Mouse (Mus musculus) thymus, adult 2 months (tissue): ENCODE data around the gene Ints5. TPM values are rescaled to one million over a fixed set of nuclear protein-coding genes. Genes with fewer than 3 reads are reported as not detected.
"Not testable (repeated sequence)": the region's sequence is repeated elsewhere in the genome, so short reads cannot be mapped to it uniquely, and the experiment has no call there.

Experiments
- DNase-seq: peaks from one replicate; pipeline ENCODE4 v3.0.0; 2021
- H3K27ac ChIP-seq: fragments of 200-500 bp; 2 replicates; pipeline ENCODE4 v1.5.1; 2012; ENCODE audit warnings: low read length, control low read depth; ENCODE audit not compliant: control insufficient read depth, insufficient read depth
- H3K27me3 ChIP-seq: fragments of 200-500 bp; 2 replicates; pipeline ENCODE4 v1.6.1; 2012; ENCODE audit warnings: mild to moderate bottlenecking, low read length, moderate library complexity, mixed read lengths; ENCODE audit not compliant: control insufficient read depth, insufficient read depth
- H3K36me3 ChIP-seq: fragments of 200-500 bp; 2 replicates; pipeline ENCODE4 v1.6.1; 2012; ENCODE audit warnings: mild to moderate bottlenecking, low read length, moderate library complexity; ENCODE audit not compliant: control insufficient read depth, insufficient read depth
- H3K4me1 ChIP-seq: fragments of 200-500 bp; replicated peaks from 2 replicates; pipeline ENCODE4 v1.6.1; 2012; ENCODE audit warnings: low read length; ENCODE audit not compliant: control insufficient read depth, insufficient read depth
- H3K4me3 ChIP-seq: fragments of 200-500 bp; 2 replicates; pipeline ENCODE4 v1.5.1; 2012; ENCODE audit warnings: mild to moderate bottlenecking, low read length, control low read depth, moderate library complexity; ENCODE audit not compliant: control insufficient read depth, insufficient read depth
- CTCF ChIP-seq: fragments of 200-500 bp; IDR thresholded peaks from 2 replicates; pipeline ENCODE4 v1.5.1; 2012; ENCODE audit warnings: mild to moderate bottlenecking, control low read depth, low read length, moderate library complexity, borderline replicate concordance; ENCODE audit not compliant: control insufficient read depth, poor library complexity, insufficient read depth; ENCODE audit errors: extremely low read depth
- POLR2A ChIP-seq: fragments of 200-500 bp; IDR thresholded peaks from 2 replicates; pipeline ENCODE4 v1.6.1; 2012; ENCODE audit warnings: mild to moderate bottlenecking, low read length, control low read depth, moderate library complexity; ENCODE audit not compliant: control insufficient read depth, poor library complexity, insufficient read depth; ENCODE audit errors: extremely low read depth
- WGBS: fragments of 180-500 bp; shearing (Covaris S2); methylation state at CpG from one replicate; pipeline ENCODE4 v1.1.7; 2018; 5-methylcytosine and 5-hydroxymethylcytosine counted together
- polyA plus RNA-seq: library from polyadenylated mRNA; depleted of rRNA; stranded (reverse); fragments of >200 nt; gene quantifications from 2 replicates; pipeline ENCODE4 v1.2.3, GENCODE M21; 2012

Ints5 gene
- polyA plus RNA-seq, 1 experiment = 51.9 TPM

DNA sequence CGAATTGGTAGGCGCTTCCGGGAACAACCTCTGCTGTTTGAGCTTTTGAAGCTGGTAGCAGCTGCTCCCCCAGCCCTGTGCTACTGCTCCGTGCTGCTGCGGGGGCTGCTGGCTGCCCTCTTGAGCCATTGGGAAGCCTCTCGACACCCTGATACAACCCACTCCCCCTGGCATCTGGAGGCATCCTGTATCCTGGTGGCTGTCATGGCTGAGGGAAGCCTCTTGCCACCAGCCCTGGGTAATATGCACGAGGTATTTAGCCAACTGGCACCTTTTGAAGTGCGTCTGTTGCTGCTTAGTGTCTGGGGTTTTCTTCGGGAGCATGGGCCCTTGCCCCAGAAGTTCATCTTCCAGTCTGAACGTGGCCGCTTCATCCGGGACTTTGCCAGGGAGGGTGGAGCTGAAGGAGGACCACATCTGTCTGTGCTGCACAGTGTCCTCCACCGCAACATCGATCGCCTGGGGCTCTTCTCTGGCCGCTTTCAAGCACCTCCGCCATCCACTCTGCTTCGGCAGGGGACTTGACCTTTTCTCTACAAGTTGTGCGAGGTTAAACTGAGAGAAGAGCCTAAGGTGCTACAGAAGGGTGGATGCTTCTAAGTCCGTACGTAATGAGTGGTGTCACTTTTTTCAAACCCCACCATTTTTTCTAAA, 4.5 kb downstream of the Ints5 start:
- Histone ChIP-seq H3K4me3 (peak overlapping the region; percentile 81), H3K4me1 (peaks cover 13% of the 10 kb centered on the region)
- H3K27ac ChIP-seq, H3K36me3 ChIP-seq, H3K27me3 ChIP-seq: not testable (repeated sequence)
- TF ChIP-seq POLR2A = 0 out of 2 replicates have a peak, but pooled peaks have one; percentile 26
- DNase-seq = peak; percentile 22
- 47% methylated on average over 21 of the region's 21 CpGs for WGBS

- H3K27me3 ChIP-seq = no peaks in the 10 kb centered on the region
- DNase-seq = peak; percentile 94
- H3K27ac ChIP-seq = peak within 1 kb of the TSS; percentile 75
- WGBS = under 1% methylated on average over 53 of the region's 53 CpGs
- H3K4me1 ChIP-seq = peaks cover 13% of the 10 kb centered on the region
- peaks cover 8% of the 10 kb centered on the region for H3K36me3 ChIP-seq
- peak within 1 kb of the TSS; percentile 81 for H3K4me3 ChIP-seq
- no peak; the same call in none of the 2 replicates for TF ChIP-seq POLR2A
- 0 out of 2 replicates have a peak, but pooled peaks have one; percentile 31 for TF ChIP-seq CTCF
These were observed 5.2 kb downstream of the Ints5 start, which contains the start of gene Ganab for GRCm38 (mm10) chr19:8897865-8898495. Gene Ganab (plus strand): TSS chr19:8898071.

DNA sequence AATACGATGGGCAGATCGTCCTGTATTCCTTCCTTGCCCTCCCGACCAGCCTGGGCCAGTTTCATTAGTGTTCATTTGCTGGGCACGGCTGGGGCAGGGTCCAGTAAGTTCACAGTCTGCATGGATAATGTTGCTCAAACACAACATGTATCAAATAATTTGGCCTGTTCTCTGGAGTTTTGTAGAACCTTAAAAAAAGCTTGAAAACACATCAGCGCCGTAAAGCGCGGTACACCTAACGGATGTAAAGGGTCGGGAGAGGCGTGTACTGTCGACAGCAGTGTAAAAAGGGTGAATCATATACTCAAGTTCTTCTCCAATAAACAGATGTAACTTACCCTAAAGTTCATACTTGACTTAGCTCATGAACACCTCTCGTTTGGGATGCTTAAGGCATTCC, 5.8 kb downstream of the Ints5 start:
- TF ChIP-seq CTCF (no peak), POLR2A (no peak)
- Histone ChIP-seq H3K27ac (peak overlapping the region; percentile 75), H3K27me3 (no peaks in the 10 kb centered on the region), H3K4me3 (peak overlapping the region; percentile 81), H3K36me3 (peaks cover 14% of the 10 kb centered on the region), H3K4me1 (peaks cover 12% of the 10 kb centered on the region)
- 2% methylated on average over 13 of the region's 13 CpGs for WGBS
- no peak for DNase-seq

- no peak for DNase-seq
- Histone ChIP-seq H3K27ac (no peak overlapping the region), H3K27me3 (no peaks in the 10 kb centered on the region), H3K36me3 (peaks cover 17% of the 10 kb centered on the region), H3K4me3 (no peak overlapping the region), H3K4me1 (peaks cover 9% of the 10 kb centered on the region)
- TF ChIP-seq CTCF = no peak
- no peak for TF ChIP-seq POLR2A
- 59% methylated on average over 3 of the region's 3 CpGs for WGBS
These were observed 6.3 kb downstream of the Ints5 start for GRCm38 (mm10) chr19:8899079-8899478.

GRCm38 (mm10) chr19:8903412-8903811, 10.6 kb downstream of the Ints5 start:
- no peaks in the 10 kb centered on the region for H3K4me1 ChIP-seq
- H3K27me3 ChIP-seq = no peaks in the 10 kb centered on the region
- H3K36me3 ChIP-seq = peaks cover 55% of the 10 kb centered on the region
- no peak overlapping the region for H3K27ac ChIP-seq
- H3K4me3 ChIP-seq = no peak overlapping the region
- TF ChIP-seq CTCF = no peak
- TF ChIP-seq POLR2A = no peak
- 96% methylated on average over 5 of the region's 5 CpGs for WGBS
- no peak for DNase-seq

DNA sequence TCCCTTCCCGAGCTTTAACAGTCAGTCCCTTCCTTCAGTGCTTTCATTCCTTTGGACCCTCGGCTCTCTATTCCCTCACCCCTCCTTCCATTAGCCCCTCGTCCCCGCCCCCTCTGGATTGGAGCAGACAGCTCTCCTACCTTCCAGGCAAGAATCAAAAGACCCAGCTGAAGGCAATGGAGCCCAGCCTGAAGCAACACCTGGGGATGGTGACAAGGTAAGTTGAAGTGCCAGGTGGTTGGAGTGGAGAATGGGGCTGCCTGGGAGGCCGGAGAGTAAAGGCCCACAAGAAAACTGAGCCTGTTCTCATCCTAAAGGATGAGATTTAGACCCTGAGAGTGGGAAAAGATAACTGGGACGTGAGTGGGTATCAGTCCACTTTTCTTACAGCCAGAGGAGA, 15.7 kb downstream of the Ints5 start:
- H3K36me3 ChIP-seq = peaks cover 96% of the 10 kb centered on the region
- H3K4me1 ChIP-seq = no peaks in the 10 kb centered on the region
- DNase-seq = no peak
- 96% methylated on average over 6 of the region's 6 CpGs for WGBS
- H3K27me3 ChIP-seq = no peaks in the 10 kb centered on the region
- H3K4me3 ChIP-seq = no peak overlapping the region
- H3K27ac ChIP-seq = no peak overlapping the region
- TF ChIP-seq POLR2A (no peak), CTCF (no peak)

GRCm38 (mm10) chr19:8911810-8912209, 19.0 kb downstream of the Ints5 start:
- Histone ChIP-seq H3K36me3 (peaks cover 96% of the 10 kb centered on the region), H3K4me1 (no peaks in the 10 kb centered on the region), H3K4me3 (no peak overlapping the region), H3K27ac (no peak overlapping the region), H3K27me3 (no peaks in the 10 kb centered on the region)
- WGBS = 99% methylated on average over 5 of the region's 5 CpGs
- no peak for TF ChIP-seq CTCF
- TF ChIP-seq POLR2A = no peak
- no peak for DNase-seq
